Mouse (Mus musculus) hindbrain, embryonic 10.5 days (tissue): ENCODE data around the gene Ube2q1. TPM values are rescaled to one million over a fixed set of nuclear protein-coding genes. Genes with fewer than 3 reads are reported as not detected.
A peak's percentile ranks its signal among the peaks of the same experiment; 100 is the strongest.

ENCODE experiments used
- DNase-seq: peaks from one replicate; pipeline ENCODE4 v3.0.0-alpha.2; 2017; ENCODE audit warnings: low spot score
- H3K27ac ChIP-seq: fragments of 300-500 bp; sonication (generic); 2 replicates; pipeline ENCODE4 v1.5.1; 2016; ENCODE audit warnings: mild to moderate bottlenecking, moderate library complexity
- H3K27me3 ChIP-seq: fragments of 300-500 bp; sonication (generic); 2 replicates; pipeline ENCODE4 v1.6.1; 2016; ENCODE audit warnings: mild to moderate bottlenecking; ENCODE audit not compliant: poor library complexity, insufficient read depth, severe bottlenecking
- H3K36me3 ChIP-seq: fragments of 300-500 bp; sonication (generic); 2 replicates; pipeline ENCODE4 v1.6.1; 2016; ENCODE audit warnings: mild to moderate bottlenecking, moderate library complexity
- H3K4me1 ChIP-seq: fragments of 300-500 bp; sonication (generic); replicated peaks from 2 replicates; pipeline ENCODE4 v1.6.1; 2016; ENCODE audit warnings: mild to moderate bottlenecking
- H3K4me3 ChIP-seq: fragments of 300-500 bp; sonication (generic); 2 replicates; pipeline ENCODE4 v1.5.1; 2016; ENCODE audit warnings: mild to moderate bottlenecking, moderate library complexity
- H3K9me3 ChIP-seq: fragments of 300-500 bp; sonication (generic); 2 replicates; pipeline ENCODE4 v1.6.1; 2016; ENCODE audit warnings: mild to moderate bottlenecking, moderate library complexity
- WGBS: fragments of 180-500 bp; shearing (Covaris S2); methylation state at CpG from one replicate; pipeline ENCODE4 v1.1.7; 2016; 5-methylcytosine and 5-hydroxymethylcytosine counted together
- polyA plus RNA-seq: library from polyadenylated mRNA; unstranded; fragments of >200 nt; fragmentation: Nextera tagmentation; extraction: Ambion mirVana; gene quantifications from 2 replicates; pipeline ENCODE4 v1.2.1, GENCODE M21; 2016

Gene Ube2q1
- polyA plus RNA-seq, 1 experiment from 2014 or later = 17.1 TPM

DNA sequence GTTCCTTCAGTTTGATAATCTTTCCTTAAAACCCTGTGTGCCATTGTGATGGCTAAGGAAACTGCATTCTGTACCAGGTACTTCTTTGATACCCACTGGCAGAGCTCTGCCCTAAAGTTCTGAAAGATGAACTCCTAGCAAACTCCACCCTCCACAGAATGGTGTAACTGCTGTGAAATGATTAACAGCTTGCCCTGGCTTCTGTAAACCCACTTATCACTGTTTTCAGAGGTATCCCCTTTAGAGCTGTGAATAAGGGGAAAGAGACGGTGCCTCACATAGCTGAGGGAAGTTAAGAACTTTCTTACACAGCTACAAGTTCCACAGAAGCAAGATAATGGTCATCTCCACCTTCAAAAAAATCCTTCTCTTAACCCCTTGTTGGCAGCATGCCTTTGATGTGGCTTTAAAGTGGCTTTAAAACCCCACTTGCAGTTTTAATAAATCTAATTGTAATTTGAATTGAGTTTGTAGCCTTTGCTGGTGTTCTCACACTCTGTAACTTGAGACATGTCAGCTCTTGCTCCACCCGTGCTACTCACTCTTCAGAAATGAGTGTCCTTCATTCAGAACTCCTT, 2.9 kb upstream of the Ube2q1 start:
- Histone ChIP-seq H3K27me3 (no peaks in the 10 kb centered on the region), H3K4me1 (peaks cover 39% of the 10 kb centered on the region), H3K9me3 (no peaks in the 10 kb centered on the region), H3K27ac (no peak overlapping the region), H3K36me3 (peaks cover 11% of the 10 kb centered on the region), H3K4me3 (no peak overlapping the region)
- 64% methylated on average over 2 of the region's 2 CpGs for WGBS
- DNase-seq = no peak

DNA sequence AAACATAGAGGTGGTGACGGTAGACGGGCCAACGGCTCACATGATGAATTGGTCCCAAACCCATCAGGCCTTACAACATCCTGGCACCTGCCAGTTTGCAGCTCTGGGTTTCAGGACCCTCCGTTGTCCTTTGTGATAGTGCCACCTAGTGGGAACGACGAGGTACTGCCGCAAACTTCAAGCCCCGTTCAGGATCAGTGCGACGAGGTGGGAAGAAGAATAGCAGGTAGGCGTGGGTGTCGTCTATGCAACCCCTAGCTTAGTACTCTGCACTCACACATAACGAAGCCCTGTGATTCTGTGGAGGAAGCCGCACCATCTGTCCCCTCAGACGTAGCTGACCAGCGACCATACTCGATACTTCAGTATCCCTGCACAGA, 838 bp upstream of the Ube2q1 start:
- H3K27me3 ChIP-seq = no peaks in the 10 kb centered on the region
- DNase-seq = peak; percentile 87
- H3K4me1 ChIP-seq = peaks cover 44% of the 10 kb centered on the region
- H3K36me3 ChIP-seq = peaks cover 32% of the 10 kb centered on the region
- WGBS = 3% methylated on average over 17 of the region's 17 CpGs
- peak overlapping the region; percentile 99 for H3K4me3 ChIP-seq
- H3K27ac ChIP-seq = peak overlapping the region; percentile 99
- no peaks in the 10 kb centered on the region for H3K9me3 ChIP-seq

DNA sequence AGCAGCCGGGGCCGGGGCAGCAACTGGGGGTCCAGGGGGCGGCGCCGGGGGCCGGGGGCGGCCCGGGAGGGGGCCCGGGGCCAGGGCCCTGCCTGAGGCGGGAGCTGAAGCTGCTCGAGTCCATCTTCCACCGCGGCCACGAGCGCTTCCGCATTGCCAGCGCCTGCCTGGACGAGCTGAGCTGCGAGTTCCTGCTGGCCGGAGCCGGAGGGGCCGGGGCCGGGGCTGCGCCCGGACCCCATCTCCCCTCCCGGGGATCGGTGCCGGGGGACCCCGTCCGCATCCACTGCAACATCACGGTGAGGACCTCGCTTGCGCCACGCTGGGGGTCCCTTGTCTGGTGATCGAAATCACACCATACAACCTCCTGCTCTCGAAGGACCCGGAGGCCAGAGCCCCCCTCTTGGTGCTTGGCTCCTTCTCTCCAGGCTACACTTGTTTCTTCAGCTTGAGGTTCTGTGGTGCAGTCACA, 360 bp downstream of the Ube2q1 start:
- Histone ChIP-seq H3K9me3 (no peaks in the 10 kb centered on the region), H3K27me3 (no peaks in the 10 kb centered on the region), H3K36me3 (peaks cover 44% of the 10 kb centered on the region), H3K27ac (peak overlapping the region; percentile 99), H3K4me3 (peak overlapping the region; percentile 99), H3K4me1 (peaks cover 44% of the 10 kb centered on the region)
- WGBS = 3% methylated on average over 34 of the region's 37 CpGs
- DNase-seq = no peak

DNA sequence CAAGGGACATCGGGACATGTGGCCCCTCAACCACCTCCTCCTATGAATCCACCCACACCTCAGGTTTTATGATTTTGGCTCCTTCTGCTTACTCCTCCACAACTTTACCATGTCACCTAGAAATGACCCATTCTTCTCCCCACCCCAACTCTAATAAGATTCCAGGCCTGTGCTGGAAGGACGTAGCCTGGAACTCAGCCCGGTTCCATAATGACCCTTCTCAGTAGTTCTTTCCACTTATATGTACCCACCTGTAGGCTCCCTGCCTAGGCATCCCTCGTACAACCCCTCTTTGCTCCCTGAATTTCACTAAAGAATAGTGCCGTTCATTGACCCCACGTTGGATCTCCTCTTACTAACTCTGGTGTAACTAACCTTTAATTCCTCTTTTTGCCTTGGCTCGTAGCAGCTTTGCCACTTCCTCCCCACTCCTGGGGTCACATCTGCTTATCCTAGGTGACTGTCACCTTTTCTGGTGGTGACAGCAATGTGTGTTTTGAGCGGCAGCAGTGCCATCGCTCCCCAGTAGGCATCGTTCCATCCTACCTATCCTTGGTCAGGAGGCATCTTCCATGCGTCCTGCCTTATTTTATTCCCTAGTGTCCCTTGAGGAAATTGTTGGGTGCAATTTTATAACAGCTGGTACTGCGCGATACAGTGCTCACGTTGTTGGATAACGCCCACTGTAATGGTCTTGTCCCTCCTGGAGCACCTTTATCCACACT, 982 bp downstream of the Ube2q1 start:
- Histone ChIP-seq H3K4me3 (peak overlapping the region; percentile 99), H3K27me3 (no peaks in the 10 kb centered on the region), H3K4me1 (peaks cover 44% of the 10 kb centered on the region), H3K27ac (peak overlapping the region; percentile 99), H3K36me3 (peaks cover 47% of the 10 kb centered on the region), H3K9me3 (no peaks in the 10 kb centered on the region)
- WGBS = 58% methylated on average over 15 of the region's 15 CpGs
- no peak for DNase-seq

DNA sequence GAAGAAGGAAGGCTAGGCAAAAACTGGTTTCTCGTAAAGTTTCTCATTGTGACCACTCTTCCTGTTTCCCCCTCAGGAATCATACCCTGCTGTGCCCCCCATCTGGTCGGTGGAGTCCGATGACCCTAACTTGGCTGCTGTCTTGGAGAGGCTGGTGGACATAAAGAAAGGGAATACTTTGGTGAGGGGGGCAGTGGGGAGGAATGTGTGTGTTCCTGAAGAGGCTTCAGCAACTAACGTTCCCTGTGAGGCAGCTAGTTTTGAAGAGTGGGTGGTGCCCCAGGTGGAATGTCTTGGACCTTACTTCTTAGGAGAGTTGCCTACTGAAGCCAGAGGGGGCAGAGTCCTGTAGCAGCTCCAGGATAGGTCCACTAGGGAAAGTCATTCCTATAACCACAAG, 2.6 kb downstream of the Ube2q1 start:
- WGBS = 82% methylated on average over 4 of the region's 4 CpGs
- H3K36me3 ChIP-seq = peaks cover 61% of the 10 kb centered on the region

DNA sequence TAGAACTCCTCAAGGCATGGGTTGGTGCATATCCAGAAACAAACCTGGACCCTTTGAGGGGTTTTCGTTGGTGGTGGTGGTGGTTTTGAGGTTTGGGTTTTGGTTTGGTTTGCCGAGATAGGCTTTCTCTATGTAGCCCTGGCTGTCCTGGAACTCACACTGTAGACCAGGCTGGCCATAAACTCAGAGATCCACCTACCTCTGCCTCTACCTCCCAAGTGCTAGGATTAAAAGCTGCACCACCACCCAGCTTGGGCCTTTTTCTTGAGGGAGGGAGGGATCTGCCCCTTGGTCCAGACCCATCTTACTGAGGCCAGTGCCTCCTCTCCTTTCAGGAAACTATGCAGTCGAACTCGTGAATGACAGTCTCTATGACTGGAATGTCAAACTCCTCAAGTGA, 6.7 kb downstream of the Ube2q1 start:
- no peaks in the 10 kb centered on the region for H3K9me3 ChIP-seq
- no peak overlapping the region for H3K4me3 ChIP-seq
- H3K27me3 ChIP-seq = no peaks in the 10 kb centered on the region
- no peak for DNase-seq
- H3K4me1 ChIP-seq = peaks cover 15% of the 10 kb centered on the region
- WGBS = 86% methylated on average over 4 of the region's 4 CpGs
- H3K27ac ChIP-seq = no peak overlapping the region
- H3K36me3 ChIP-seq = peaks cover 87% of the 10 kb centered on the region

More for the DNA sequence above, 2.6 kb downstream of the Ube2q1 start:
- Histone ChIP-seq H3K27ac (no peak overlapping the region), H3K4me1 (peaks cover 40% of the 10 kb centered on the region), H3K4me3 (peak overlapping the region; percentile 99), H3K27me3 (no peaks in the 10 kb centered on the region), H3K9me3 (no peaks in the 10 kb centered on the region)
- DNase-seq = no peak

DNA sequence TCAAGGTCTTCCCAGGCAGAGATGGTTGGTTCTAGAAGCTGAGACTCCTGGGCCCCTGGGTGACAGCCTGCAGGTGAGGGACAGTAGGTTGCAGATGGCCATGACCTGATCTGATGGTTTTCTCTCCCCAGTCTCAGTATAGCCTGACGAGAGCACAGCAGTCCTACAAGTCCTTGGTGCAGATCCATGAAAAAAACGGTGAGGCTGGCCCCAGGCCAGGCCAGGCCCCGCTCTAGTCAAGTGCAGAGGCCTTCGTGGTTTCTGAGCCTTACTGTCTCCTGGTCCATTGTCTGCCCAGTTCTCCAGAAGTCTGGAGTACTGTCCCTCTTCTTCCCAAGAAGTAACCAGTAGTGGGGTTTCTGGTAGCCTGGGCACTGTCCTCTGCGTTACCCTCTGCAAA, 8.2 kb downstream of the Ube2q1 start:
- H3K4me3 ChIP-seq = no peak overlapping the region
- no peaks in the 10 kb centered on the region for H3K9me3 ChIP-seq
- peaks cover 71% of the 10 kb centered on the region for H3K36me3 ChIP-seq
- peaks cover 14% of the 10 kb centered on the region for H3K4me1 ChIP-seq
- H3K27me3 ChIP-seq = no peaks in the 10 kb centered on the region
- 81% methylated on average over 5 of the region's 5 CpGs for WGBS
- H3K27ac ChIP-seq = no peak overlapping the region
- no peak for DNase-seq

DNA sequence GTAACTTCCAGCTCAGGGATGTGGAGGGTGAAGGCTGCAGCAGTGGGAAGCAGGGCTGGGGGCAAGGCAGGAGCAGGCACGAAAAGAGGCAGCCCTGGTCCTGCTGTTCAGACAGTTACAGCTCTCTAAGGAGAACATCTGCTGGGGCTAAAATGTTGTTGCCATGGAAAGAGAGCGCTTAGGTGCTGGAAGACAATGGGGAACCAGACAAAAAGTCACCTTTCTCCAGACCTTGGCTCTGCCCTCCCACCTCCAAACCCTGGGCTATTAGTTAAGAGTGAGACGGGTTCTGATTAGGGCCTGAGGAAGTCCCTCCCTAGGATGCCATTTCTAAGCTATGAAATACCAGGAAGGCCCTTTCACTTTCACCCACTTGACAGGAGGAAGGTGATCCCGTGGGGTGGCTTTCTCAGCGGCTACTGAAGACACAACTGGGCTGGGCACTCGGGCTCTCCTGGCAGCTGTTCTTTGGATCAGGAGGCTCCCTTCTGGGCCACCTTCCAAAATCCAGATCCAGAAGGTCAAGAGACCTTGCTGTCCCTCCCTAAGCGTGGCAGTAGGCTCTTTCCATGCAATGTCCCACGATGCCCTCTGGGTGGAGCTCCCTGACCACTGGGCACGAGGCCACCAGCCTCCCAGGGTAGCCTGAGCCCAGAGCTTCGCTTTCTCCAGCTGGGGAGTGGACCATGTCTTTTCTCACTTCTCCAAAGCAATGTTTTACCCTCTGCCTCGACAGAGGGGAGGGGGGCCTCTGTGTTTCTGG, 11.8 kb downstream of the Ube2q1 start:
- 25% methylated on average over 11 of the region's 11 CpGs for WGBS
- no peaks in the 10 kb centered on the region for H3K9me3 ChIP-seq
- no peak overlapping the region for H3K4me3 ChIP-seq
- H3K36me3 ChIP-seq = peaks cover 36% of the 10 kb centered on the region
- H3K27ac ChIP-seq = peak overlapping the region; percentile 53; the same call in 1 of the 2 replicates
- no peaks in the 10 kb centered on the region for H3K27me3 ChIP-seq
- H3K4me1 ChIP-seq = peaks cover 19% of the 10 kb centered on the region
- DNase-seq = peak; percentile 63

DNA sequence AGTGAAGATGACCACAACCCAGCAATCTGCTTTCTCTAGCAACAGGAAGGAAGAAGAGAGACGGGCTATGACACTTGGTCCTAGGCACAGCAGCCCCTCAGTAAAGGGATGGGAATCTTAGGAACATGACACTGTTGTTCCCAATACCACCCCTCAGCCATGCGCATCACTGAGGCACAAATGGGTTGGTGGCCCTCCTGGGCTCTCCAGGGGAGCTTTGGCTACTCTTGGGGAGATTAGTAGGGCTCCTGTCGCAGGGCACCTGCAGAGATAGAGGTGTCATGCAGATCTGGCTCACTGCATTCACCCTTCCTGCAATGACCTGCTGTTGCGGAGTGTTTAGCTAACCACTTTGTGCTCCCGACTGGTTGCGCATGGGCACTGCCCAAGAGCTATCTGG, 12.9 kb downstream of the Ube2q1 start:
- no peak overlapping the region for H3K4me3 ChIP-seq
- H3K27me3 ChIP-seq = no peaks in the 10 kb centered on the region
- DNase-seq = no peak
- peaks cover 19% of the 10 kb centered on the region for H3K4me1 ChIP-seq
- H3K27ac ChIP-seq = no peak overlapping the region
- WGBS = 64% methylated on average over 6 of the region's 6 CpGs
- H3K9me3 ChIP-seq = no peaks in the 10 kb centered on the region
- H3K36me3 ChIP-seq = peaks cover 25% of the 10 kb centered on the region

DNA sequence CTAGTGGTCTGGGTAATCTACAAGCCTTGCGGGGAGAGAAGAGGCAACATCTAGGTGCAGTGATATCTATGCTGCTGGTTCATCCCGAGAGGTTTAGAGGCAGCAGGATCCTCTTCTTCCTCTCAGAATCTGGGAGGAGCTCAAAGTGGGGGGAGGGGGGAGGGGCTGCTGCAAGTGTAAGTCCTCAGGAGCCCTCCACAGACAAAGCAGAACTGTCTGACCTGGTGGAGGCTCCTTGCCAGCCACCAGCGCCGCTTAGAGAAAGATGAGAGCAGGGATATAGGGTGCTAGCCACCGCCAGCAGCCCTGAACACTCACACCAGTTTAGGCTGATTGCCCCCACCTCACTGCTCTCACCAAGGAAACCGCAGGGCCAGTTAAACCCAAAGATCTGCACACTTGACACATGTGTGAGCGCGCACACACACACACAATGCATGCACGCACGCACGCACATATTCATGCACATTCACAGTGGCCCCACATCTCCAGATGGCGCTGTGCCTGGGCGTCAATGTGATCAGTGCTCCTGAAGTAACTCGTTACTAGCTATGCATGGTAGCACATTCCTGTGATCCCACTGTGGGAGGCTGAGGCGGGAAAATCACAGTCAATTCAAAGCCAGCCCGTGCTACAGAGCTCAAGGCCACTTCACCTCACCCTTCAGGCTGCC, 15.4 kb downstream of the Ube2q1 start:
- Histone ChIP-seq H3K4me1 (peaks cover 19% of the 10 kb centered on the region), H3K36me3 (no peaks in the 10 kb centered on the region), H3K9me3 (no peaks in the 10 kb centered on the region), H3K27ac (no peak overlapping the region), H3K4me3 (no peak overlapping the region), H3K27me3 (no peaks in the 10 kb centered on the region)
- 78% methylated on average over 16 of the region's 16 CpGs for WGBS
- no peak for DNase-seq

DNA sequence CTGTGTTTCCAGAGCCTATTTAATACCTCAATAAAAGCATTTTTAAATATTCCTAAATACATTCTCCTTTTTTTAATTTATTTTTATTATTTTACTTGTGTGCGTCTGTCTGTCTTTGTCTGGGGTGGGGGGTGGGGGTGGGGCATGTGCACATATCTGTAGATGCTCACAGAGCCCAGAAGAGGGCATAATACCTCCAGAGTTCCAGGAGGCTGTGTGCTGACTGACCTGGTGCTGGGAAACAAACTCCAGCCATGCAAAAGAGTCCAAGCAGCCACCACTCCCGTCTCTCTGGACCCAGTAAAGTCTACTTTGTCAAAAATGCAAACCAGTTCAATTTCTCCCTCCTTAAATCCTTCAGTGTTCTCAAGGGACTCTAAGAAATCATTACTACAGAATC, 21.2 kb downstream of the Ube2q1 start:
- Histone ChIP-seq H3K36me3 (no peaks in the 10 kb centered on the region), H3K4me3 (no peak overlapping the region), H3K9me3 (no peaks in the 10 kb centered on the region), H3K4me1 (peaks cover 5% of the 10 kb centered on the region), H3K27ac (no peak overlapping the region), H3K27me3 (no peaks in the 10 kb centered on the region)
- no peak for DNase-seq
- 55% methylated on average over 2 of the region's 2 CpGs for WGBS

DNA sequence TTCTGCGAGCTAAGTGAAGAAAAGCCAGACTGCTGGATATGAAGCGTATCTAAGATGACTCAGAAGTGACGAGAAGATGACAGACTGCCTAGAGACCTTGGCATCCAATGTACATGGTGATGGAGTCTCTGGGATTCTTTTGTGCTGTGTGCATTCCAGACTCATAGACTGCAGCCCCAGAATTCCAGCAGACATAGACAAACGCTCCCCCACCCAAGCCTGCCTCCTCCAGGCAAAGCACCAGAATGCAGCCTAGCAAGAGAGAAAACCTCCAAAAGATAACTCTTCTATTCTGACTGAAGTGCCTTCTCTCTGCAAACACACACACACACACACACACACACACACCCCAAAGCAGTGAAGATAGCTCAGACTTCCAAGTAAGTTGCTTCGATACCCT, 22.3 kb downstream of the Ube2q1 start:
- no peak overlapping the region for H3K4me3 ChIP-seq
- DNase-seq = no peak
- no peaks in the 10 kb centered on the region for H3K9me3 ChIP-seq
- whole genome bisulfite sequencing = 87% methylated on average over 5 of the region's 5 CpGs
- no peaks in the 10 kb centered on the region for H3K36me3 ChIP-seq
- H3K4me1 ChIP-seq = peaks cover 6% of the 10 kb centered on the region
- H3K27me3 ChIP-seq = no peaks in the 10 kb centered on the region
- H3K27ac ChIP-seq = no peak overlapping the region
